Mouse (Mus musculus) megakaryocyte, adult 5-6 weeks (primary cell): ENCODE measurements around the gene Ints3. TPM values are rescaled to one million over a fixed set of nuclear protein-coding genes. Genes with fewer than 3 reads are reported as not detected.
"Not testable (repeated sequence)": the region's sequence is repeated elsewhere in the genome, so short reads cannot be mapped to it uniquely, and the experiment has no call there.

Experiments
- ATAC-seq: 2 replicates; pipeline ENCODE4 v1.8.0; 2016; ENCODE audit warnings: mild to moderate bottlenecking, inconsistent platforms; ENCODE audit not compliant: poor library complexity, severe bottlenecking
- total RNA-seq, 2 experiments: library from RNA; stranded (forward) in 1 of 2; stranded (reverse) in 1 of 2; fragments of 153-499, 151-499 nt in 1 of 2; fragments of 221-1000, 200-1000 nt in 1 of 2; gene quantifications; 2 replicates each; pipeline versions ENCODE4 v1.2.3 to v1.2.4; 2015 to 2017

Gene Ints3
- total RNA-seq, 2 experiments from 2014 or later: 14.7 to 14.9 TPM

DNA sequence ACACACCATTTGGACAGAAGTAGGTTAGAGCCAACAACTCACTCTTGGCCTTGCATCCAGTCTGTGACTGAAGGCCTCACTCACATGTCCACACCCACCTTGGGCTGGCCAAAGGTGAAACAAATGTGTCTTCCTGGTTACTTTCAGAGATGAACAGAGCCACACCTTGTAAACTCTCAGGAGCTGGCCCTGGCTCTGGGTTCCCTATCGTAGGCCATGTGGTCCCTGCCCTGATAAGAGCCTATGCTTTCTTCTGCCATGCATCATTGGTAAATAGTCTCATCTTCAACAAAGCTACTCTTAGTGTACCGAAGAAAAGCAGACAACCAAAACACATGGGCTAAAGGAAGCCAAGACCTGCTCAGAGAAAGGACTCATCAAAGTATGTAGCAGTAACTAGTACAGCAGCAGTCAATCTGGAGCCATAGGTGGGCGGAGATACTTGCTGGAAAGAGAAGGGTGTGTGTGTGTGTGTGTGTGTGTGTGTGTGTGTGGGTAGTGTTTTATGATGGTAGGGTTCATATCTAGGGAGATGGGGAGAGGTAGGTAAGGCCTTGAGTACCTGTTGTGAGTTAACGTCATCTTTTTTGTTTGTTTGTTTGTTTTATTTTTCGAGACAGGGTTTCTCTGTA lies 66.3 kb downstream of the Ints3 start:
- no peak for ATAC-seq

DNA sequence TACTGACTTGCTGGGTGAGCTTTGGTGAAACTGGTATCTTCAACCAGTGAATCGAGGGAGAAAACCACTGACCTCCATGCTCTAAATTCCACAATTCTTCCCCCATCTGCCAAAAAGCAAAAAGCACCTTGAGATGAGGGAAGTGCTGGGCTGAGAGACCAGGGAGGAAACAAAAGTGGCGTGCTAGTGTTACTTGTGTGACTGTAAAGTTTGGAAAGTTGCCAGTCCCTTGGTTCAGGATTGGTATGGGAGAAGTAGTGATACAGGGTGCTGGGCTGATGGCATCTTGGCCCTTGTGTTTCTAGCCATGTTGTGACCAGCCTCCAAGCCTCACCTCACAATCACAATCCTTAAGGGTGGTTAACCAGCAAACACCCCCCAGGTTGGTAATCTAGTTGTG lies 71.1 kb downstream of the Ints3 start:
- peak; percentile 27; the same call in 1 of the 2 replicates for ATAC-seq

- peak; percentile 52 for ATAC-seq
These were observed 71.9 kb downstream of the Ints3 start for GRCm38 (mm10) chr3:90361476-90361875.

GRCm38 (mm10) chr3:90359230-90359629 lies 74.2 kb downstream of the Ints3 start:
- no peak for ATAC-seq

GRCm38 (mm10) chr3:90357959-90358358 lies 75.5 kb downstream of the Ints3 start:
- ATAC-seq: no peak

GRCm38 (mm10) chr3:90347847-90348246 lies 85.6 kb downstream of the Ints3 start:
- no peak for ATAC-seq

- not testable (repeated sequence) for ATAC-seq
These were observed 90.6 kb downstream of the Ints3 start for GRCm38 (mm10) chr3:90342853-90343252.

Other genes starting within 250 kb of the Ints3 start
- gene Rps27, start 220.0 kb downstream of the Ints3 start, total RNA-seq (2015): 2,783 and 3,111 TPM in 2 replicates
- gene Rps27, start 220.0 kb downstream of the Ints3 start, total RNA-seq (2017): 4,808 and 5,330 TPM in 2 replicates
- gene Rab13, start 219.9 kb downstream of the Ints3 start, total RNA-seq (2015): 0.47 and 0.78 TPM in 2 replicates
- 2.3 and 2.6 TPM in 2 replicates for gene Rab13, start 219.9 kb downstream of the Ints3 start, total RNA-seq (2017)
- gene Jtb, start 202.0 kb downstream of the Ints3 start, total RNA-seq (2015): 81.2 and 84.5 TPM in 2 replicates
- 32.8 and 37.5 TPM in 2 replicates for gene Jtb, start 202.0 kb downstream of the Ints3 start, total RNA-seq (2017)
- 0.67 TPM in 1 of 2 replicates, not detected in the other for gene Creb3l4, start 190.1 kb downstream of the Ints3 start, total RNA-seq (2015)
- 0.37 TPM in 1 of 2 replicates, not detected in the other for gene Creb3l4, start 190.1 kb downstream of the Ints3 start, total RNA-seq (2017)
- 20.9 and 23.7 TPM in 2 replicates for gene Slc39a1, start 185.4 kb downstream of the Ints3 start, total RNA-seq (2015)
- 38.3 and 44.1 TPM in 2 replicates for gene Slc39a1, start 185.4 kb downstream of the Ints3 start, total RNA-seq (2017)
- gene Crtc2, start 179.5 kb downstream of the Ints3 start, total RNA-seq (2015): 48.1 and 49.5 TPM in 2 replicates
- gene Crtc2, start 179.5 kb downstream of the Ints3 start, total RNA-seq (2017): 11.3 and 19.4 TPM in 2 replicates
- 30.8 and 38.1 TPM in 2 replicates for gene Dennd4b, start 168.4 kb downstream of the Ints3 start, total RNA-seq (2015)
- 20.0 and 21.2 TPM in 2 replicates for gene Dennd4b, start 168.4 kb downstream of the Ints3 start, total RNA-seq (2017)
- 91.6 and 110 TPM in 2 replicates for gene Gatad2b, start 140.4 kb downstream of the Ints3 start, total RNA-seq (2015)
- gene Gatad2b, start 140.4 kb downstream of the Ints3 start, total RNA-seq (2017): 25.3 and 33.5 TPM in 2 replicates
- gene Slc27a3, start 43.7 kb downstream of the Ints3 start, total RNA-seq (2015): 0.21 and 0.33 TPM in 2 replicates
- gene Slc27a3, start 43.7 kb downstream of the Ints3 start, total RNA-seq (2017): 1.1 and 3.0 TPM in 2 replicates
- not detected in 2 replicates for gene Npr1, start 32.2 kb upstream of the Ints3 start, total RNA-seq (2015)
- 0.08 TPM in 1 of 2 replicates, not detected in the other for gene Npr1, start 32.2 kb upstream of the Ints3 start, total RNA-seq (2017)
- 51.8 and 57.3 TPM in 2 replicates for gene Ilf2, start 42.5 kb upstream of the Ints3 start, total RNA-seq (2015)
- gene Ilf2, start 42.5 kb upstream of the Ints3 start, total RNA-seq (2017): 103 and 111 TPM in 2 replicates
- 41.6 and 47.3 TPM in 2 replicates for gene Snapin, start 57.4 kb upstream of the Ints3 start, total RNA-seq (2015)
- gene Snapin, start 57.4 kb upstream of the Ints3 start, total RNA-seq (2017): 40.9 and 49.5 TPM in 2 replicates
- 97.7 and 99.3 TPM in 2 replicates for gene Chtop, start 75.9 kb upstream of the Ints3 start, total RNA-seq (2015)
- gene Chtop, start 75.9 kb upstream of the Ints3 start, total RNA-seq (2017): 85.7 and 88.3 TPM in 2 replicates
- gene S100a1, start 80.8 kb upstream of the Ints3 start, total RNA-seq (2015): 70.5 and 89.5 TPM in 2 replicates
- 50.9 and 80.4 TPM in 2 replicates for gene S100a1, start 80.8 kb upstream of the Ints3 start, total RNA-seq (2017)
- 121 and 128 TPM in 2 replicates for gene S100a13, start 80.8 kb upstream of the Ints3 start, total RNA-seq (2015)
- 141 and 179 TPM in 2 replicates for gene S100a13, start 80.8 kb upstream of the Ints3 start, total RNA-seq (2017)
- gene S100a14, start 93.2 kb upstream of the Ints3 start, total RNA-seq (2015): not detected in 2 replicates
- gene S100a14, start 93.2 kb upstream of the Ints3 start, total RNA-seq (2017): 0.16 TPM in 1 of 2 replicates, not detected in the other
- gene S100a16, start 103.6 kb upstream of the Ints3 start, total RNA-seq (2015): not detected in 2 replicates
- gene S100a16, start 103.6 kb upstream of the Ints3 start, total RNA-seq (2017): not detected in 2 replicates
- 0.66 TPM in 1 of 2 replicates, not detected in the other for gene S100a3, start 127.0 kb upstream of the Ints3 start, total RNA-seq (2015)
- gene S100a3, start 127.0 kb upstream of the Ints3 start, total RNA-seq (2017): not detected in 2 replicates
- not detected in 2 replicates for gene S100a2, start 156.6 kb upstream of the Ints3 start, total RNA-seq (2015)
- not detected in 2 replicates for gene S100a2, start 156.6 kb upstream of the Ints3 start, total RNA-seq (2017)
- not detected in 2 replicates for gene Gm42674, start 168.3 kb upstream of the Ints3 start, total RNA-seq (2015)
- gene Gm42674, start 168.3 kb upstream of the Ints3 start, total RNA-seq (2017): 2.9 and 5.7 TPM in 2 replicates
- 2,878 and 2,936 TPM in 2 replicates for gene S100a4, start 170.1 kb upstream of the Ints3 start, total RNA-seq (2015)
- 3,102 and 3,469 TPM in 2 replicates for gene S100a4, start 170.1 kb upstream of the Ints3 start, total RNA-seq (2017)
- not detected in 2 replicates for gene S100a5, start 174.9 kb upstream of the Ints3 start, total RNA-seq (2015)
- gene S100a5, start 174.9 kb upstream of the Ints3 start, total RNA-seq (2017): 3.4 TPM in 1 of 2 replicates, not detected in the other
- 2,141 and 2,313 TPM in 2 replicates for gene S100a6, start 179.3 kb upstream of the Ints3 start, total RNA-seq (2015)
- 1,043 and 1,047 TPM in 2 replicates for gene S100a6, start 179.3 kb upstream of the Ints3 start, total RNA-seq (2017)
- gene S100a7a, start 220.4 kb upstream of the Ints3 start, total RNA-seq (2015): 0.11 and 0.31 TPM in 2 replicates
- 0.29 TPM in 1 of 2 replicates, not detected in the other for gene S100a7a, start 220.4 kb upstream of the Ints3 start, total RNA-seq (2017)
- gene S100a8, start 235.4 kb upstream of the Ints3 start, total RNA-seq (2015): 16,705 and 21,369 TPM in 2 replicates
- 18,572 and 19,307 TPM in 2 replicates for gene S100a8, start 235.4 kb upstream of the Ints3 start, total RNA-seq (2017)